Mouse (Mus musculus): Measurements from ENCODE around the gene Gm10282.

The Gm10282 gene

DNA sequence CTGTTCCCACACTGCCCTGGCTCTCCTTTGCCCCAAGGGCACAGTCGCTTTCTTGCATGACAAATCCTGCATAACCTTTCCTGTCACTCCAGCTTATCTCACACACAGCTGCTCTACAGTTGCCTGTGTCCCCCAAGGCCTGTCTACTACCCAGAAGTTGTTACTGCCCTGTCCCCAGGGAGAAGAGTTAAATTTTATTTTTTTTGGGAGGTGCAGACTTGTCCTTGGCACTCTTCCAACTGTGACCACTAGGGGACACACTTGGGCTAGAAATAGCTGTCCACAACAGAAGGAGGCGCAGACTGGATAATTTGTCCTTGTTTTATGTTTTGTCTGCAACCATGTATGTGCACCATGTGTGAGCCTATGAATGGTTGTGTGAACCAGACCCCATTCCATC, 44.0 kb downstream of the Gm10282 start:
- peak; percentile 85 for DNase-seq (ENCODE audit: low read depth)

DNA sequence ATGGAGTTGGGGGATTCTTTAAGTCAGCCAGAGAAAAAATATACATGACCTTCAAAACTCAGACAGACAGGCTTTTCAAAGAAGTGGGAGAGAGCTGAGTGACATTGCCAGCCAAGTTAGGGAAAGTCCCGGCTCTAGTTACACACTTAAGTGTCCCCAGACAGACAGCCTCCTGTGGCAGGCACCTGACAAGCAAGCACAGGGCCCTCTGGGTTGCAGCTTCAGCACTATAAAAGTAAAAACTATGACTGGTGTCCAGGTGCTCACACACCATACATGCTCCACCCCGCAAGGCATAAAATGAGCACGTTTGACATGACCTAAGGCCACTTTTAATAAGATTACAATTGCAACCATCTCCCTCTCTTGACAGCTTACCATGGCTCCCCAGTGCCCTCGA, 44.5 kb downstream of the Gm10282 start:
- no peak for DNase-seq (ENCODE audit: low read depth)

DNA sequence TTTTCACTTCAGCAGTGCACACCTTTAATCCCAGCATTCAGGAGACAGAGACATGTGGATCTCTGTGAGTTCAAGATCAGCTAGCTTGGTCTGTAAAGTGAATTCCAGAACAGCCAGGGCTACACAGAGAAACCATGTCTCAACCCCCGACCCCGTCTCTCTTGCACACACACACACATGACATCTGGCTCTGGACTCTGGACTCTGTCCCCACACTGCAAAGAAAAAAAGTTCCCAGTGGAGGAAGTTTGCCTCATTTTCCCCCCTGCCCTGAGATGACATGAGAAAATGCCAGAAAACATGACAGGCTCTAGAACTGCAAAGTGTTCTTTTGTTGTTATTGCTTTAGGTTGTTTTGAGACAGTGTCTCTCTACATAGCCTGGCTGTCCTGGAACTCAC, 45.2 kb downstream of the Gm10282 start:
- DNase-seq (ENCODE audit: low read depth): no peak

DNA sequence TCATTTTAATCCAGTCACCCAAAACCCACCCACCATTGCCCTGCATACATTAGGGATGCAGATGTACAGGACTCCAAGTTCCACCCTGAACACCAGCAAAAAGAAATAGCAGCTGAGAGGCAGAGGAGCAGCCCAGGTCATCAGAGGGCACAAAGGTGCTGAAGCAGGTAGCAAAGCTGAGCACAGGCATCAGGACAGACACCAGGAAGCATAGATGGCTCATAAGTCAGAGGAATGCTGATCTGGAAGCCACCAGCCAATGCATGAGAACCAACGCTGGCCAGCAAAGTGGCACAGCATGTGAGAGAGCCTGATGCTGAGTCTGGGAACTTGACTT, 47.2 kb downstream of the Gm10282 start:
- DNase-seq (ENCODE audit: low read depth): no peak

DNA sequence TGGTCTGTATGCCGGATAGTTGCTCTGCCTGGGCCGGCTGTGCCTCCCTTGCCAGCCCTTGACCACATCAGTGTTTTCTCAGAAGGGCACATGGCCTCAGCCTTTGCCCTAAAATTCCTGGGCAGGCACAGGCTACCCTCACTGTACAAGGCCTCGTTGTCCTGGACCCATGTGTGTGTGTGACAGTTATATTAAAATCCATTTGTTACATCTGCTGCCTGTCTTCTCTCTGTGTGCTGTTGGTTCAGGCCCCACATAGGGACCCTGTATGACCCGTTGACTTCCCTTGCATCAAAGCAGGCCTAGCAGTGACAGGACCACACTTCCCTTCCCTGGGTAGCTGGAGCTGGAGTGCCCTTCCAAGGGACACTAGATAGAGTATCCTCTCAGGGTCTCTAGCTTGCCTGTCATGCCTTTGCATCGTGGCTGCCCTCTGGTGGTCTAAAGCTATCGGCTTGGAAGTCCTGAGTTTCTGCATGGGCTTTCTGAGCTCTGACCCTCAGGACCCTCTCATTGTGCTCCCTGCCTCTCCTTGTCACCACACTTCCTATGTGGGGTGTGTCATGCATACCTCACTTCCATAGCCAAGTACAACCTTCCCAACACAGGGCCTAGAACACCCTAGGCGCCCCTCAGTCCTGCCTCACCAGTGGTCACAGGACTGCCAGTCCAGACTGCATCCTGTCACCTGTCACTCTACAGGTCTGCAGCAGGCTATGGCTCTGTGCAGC, 47.7 kb downstream of the Gm10282 start:
- peak; percentile 53 for DNase-seq (ENCODE audit: low read depth)

Measured in 416B (cell line).